10 mouse cellular contexts compared by ENCODE assay signal in the genomic region with DNA sequence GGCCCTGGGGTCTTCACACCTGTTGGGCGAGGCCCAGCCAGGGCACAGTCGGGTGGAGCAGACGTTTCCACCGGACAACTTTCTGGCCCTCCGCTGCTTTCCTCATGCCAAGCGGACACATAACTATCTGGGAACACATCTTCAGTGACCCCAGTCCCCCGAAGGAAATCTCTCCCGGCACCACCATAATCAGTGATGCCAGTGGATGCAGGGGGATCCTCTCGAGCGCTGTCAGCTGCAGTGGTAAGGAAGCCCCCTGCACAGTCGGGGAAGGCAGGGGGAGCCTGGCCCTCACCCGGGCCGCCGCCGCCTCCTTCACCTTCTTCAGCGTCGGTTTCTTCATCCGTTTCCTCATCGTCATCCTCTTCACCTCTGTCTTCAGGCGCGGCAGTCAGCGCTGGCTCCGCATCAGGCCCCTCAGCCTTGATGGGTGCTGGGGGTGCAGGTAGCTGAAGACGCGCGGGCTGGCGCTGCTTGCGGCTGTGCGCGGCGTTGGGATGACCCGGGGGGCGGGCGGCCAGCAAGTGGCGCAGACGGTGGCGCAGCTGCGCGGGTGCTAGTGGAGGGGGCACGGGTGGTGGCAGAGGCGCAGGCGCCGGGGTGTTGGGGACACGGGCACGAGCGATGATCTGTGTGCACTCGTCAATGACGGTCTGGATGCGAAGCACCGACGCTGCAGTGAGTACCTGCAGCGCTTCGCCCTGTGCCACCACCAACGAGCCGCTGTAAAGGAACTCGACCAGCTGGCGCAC. TPM values are rescaled to one million over a fixed set of nuclear protein-coding genes. Genes with fewer than 3 reads are reported as not detected.
DNase-seq lines count a peak whose midpoint lies in the region; ATAC-seq and TF ChIP-seq lines count a peak whose summit lies in the region.
"Had no signal": no experiment of that assay in that cellular context is flagged by ENCODE, and none has a peak within 500 bp of the region (broad histone marks: within the 10 kb centered on the region; RNA-seq: fewer than 3 reads in every experiment).

No protein-coding gene starts in this region.

- no peak for TF ChIP-seq CTCF in intestine, postnatal 0 days (IDR thresholded peaks at IDR 0.05; ENCODE audit: low read depth)

- H3K4me2 ChIP-seq in intestine, embryonic 15.5 days (replicated peaks) = no peak overlapping the region
- H3K4me2 ChIP-seq in intestine, postnatal 0 days (replicated peaks; ENCODE audit: low read depth) = no peak overlapping the region
- H3K4me2 ChIP-seq in forebrain, embryonic 13.5 days = peak overlapping the region; percentile 74
- H3K4me2 ChIP-seq in liver, embryonic 12.5 days = peak overlapping the region; percentile 78; the same call in 1 of the 2 replicates

- 0 out of 2 replicates have a peak overlapping the region, but pooled peaks have one; percentile 14 for H3K9ac ChIP-seq in intestine, embryonic 15.5 days
- no peak overlapping the region for H3K9ac ChIP-seq in intestine, postnatal 0 days (ENCODE audit: low read depth, low read length)
- H3K9ac ChIP-seq in forebrain, embryonic 13.5 days = peak overlapping the region; percentile 84
- H3K9ac ChIP-seq in liver, embryonic 12.5 days = no peak overlapping the region

- no peaks in the 10 kb centered on the region for H3K9me3 ChIP-seq in intestine, embryonic 15.5 days
- H3K9me3 ChIP-seq in intestine, postnatal 0 days (ENCODE audit: control insufficient read depth) = no peaks in the 10 kb centered on the region
- no peaks in the 10 kb centered on the region for H3K9me3 ChIP-seq in forebrain, embryonic 13.5 days (replicated peaks)
- H3K9me3 ChIP-seq in liver, embryonic 12.5 days (replicated peaks) = no peaks in the 10 kb centered on the region
- H3K9me3 ChIP-seq: megakaryocyte, embryonic 14.5 days had no signal

- H3K4me3 ChIP-seq in intestine, embryonic 15.5 days (replicated peaks) = no peak overlapping the region
- no peak overlapping the region for H3K4me3 ChIP-seq in intestine, postnatal 0 days (ENCODE audit: low read depth, low read length)
- H3K4me3 ChIP-seq in forebrain, embryonic 13.5 days = peak overlapping the region; percentile 4; the same call in 1 of the 2 replicates
- H3K4me3 ChIP-seq in liver, embryonic 12.5 days = no peak overlapping the region
- H3K4me3 ChIP-seq: megakaryocyte, embryonic 14.5 days had no signal

- no peaks in the 10 kb centered on the region for H3K27me3 ChIP-seq in intestine, embryonic 15.5 days (replicated peaks)
- H3K27me3 ChIP-seq in intestine, postnatal 0 days (replicated peaks; ENCODE audit: control insufficient read depth, insufficient read depth, low read length) = no peaks in the 10 kb centered on the region
- H3K27me3 ChIP-seq in forebrain, embryonic 13.5 days = 0 out of 2 replicates have a peak, but pooled peaks cover 3% of the 10 kb centered on the region
- H3K27me3 ChIP-seq in liver, embryonic 12.5 days (replicated peaks) = 0 out of 2 replicates have a peak, but pooled peaks cover 6% of the 10 kb centered on the region
- H3K27me3 ChIP-seq: megakaryocyte, embryonic 14.5 days had no signal

- H3K4me1 ChIP-seq in intestine, embryonic 15.5 days (replicated peaks) = 0 out of 2 replicates have a peak, but pooled peaks cover 16% of the 10 kb centered on the region
- H3K4me1 ChIP-seq in intestine, postnatal 0 days (replicated peaks; ENCODE audit: control insufficient read depth, insufficient read depth, low read length) = no peaks in the 10 kb centered on the region
- peaks cover 26% of the 10 kb centered on the region for H3K4me1 ChIP-seq in forebrain, embryonic 13.5 days
- peaks cover 21% of the 10 kb centered on the region for H3K4me1 ChIP-seq in liver, embryonic 12.5 days

- 57% methylated on average over 57 of the region's 57 CpGs for WGBS in intestine, embryonic 15.5 days
- WGBS in intestine, postnatal 0 days = 68% methylated on average over 57 of the region's 57 CpGs
- WGBS in forebrain, embryonic 13.5 days = 37% methylated on average over 57 of the region's 57 CpGs
- WGBS in liver, embryonic 12.5 days (ENCODE audit: insufficient replicate concordance) = 74% methylated on average over 57 of the region's 57 CpGs

- no peak overlapping the region for H3K27ac ChIP-seq in intestine, embryonic 15.5 days
- H3K27ac ChIP-seq in intestine, postnatal 0 days (ENCODE audit: low read depth, low read length) = no peak overlapping the region
- H3K27ac ChIP-seq in forebrain, embryonic 13.5 days = no peak overlapping the region
- no peak overlapping the region for H3K27ac ChIP-seq in liver, embryonic 12.5 days

- no peak for ATAC-seq in intestine, embryonic 15.5 days
- no peak for ATAC-seq in intestine, postnatal 0 days
- no peak for ATAC-seq in forebrain, embryonic 13.5 days
- ATAC-seq in liver, embryonic 12.5 days = no peak

- peaks cover 20% of the 10 kb centered on the region for H3K36me3 ChIP-seq in intestine, embryonic 15.5 days
- peaks cover 27% of the 10 kb centered on the region for H3K36me3 ChIP-seq in intestine, postnatal 0 days (ENCODE audit: control insufficient read depth, insufficient read depth)
- H3K36me3 ChIP-seq in forebrain, embryonic 13.5 days (ENCODE audit: poor library complexity, severe bottlenecking) = peaks cover 45% of the 10 kb centered on the region
- H3K36me3 ChIP-seq in liver, embryonic 12.5 days = peaks cover 38% of the 10 kb centered on the region

- peak; percentile 24 for DNase-seq in R1 (ENCODE audit: low read depth, low spot score)
- no peak for DNase-seq in adrenal gland, postnatal 4 days (ENCODE audit: low spot score in 2 of 2)
- no peak for DNase-seq in thymus, postnatal 10 days (ENCODE audit: low spot score in 2 of 2)
- DNase-seq in ovary, postnatal 14 days (ENCODE audit: low spot score) = no peak
- DNase-seq: spleen, adult 18-20 months had no signal

RNA-seq across cellular contexts. Expression of a gene that starts 2.3 kb away (rescaled TPM):
- 20.7 and 21.2 TPM in 2 replicates for polyA plus RNA-seq in intestine, embryonic 15.5 days (2015; fragmentation: Nextera tagmentation; extraction: Ambion mirVana)
- polyA plus RNA-seq in intestine, postnatal 0 days (2015; fragmentation: Nextera tagmentation; extraction: Ambion mirVana) = 11.2 and 11.6 TPM in 2 replicates
- 32.8 and 37.1 TPM in 2 replicates for polyA plus RNA-seq in forebrain, embryonic 13.5 days (2015; fragmentation: Nextera tagmentation; extraction: Ambion mirVana)
- 16.2 and 20.0 TPM in 2 replicates for polyA plus RNA-seq in liver, embryonic 12.5 days (2016; fragmentation: Nextera tagmentation; extraction: Ambion mirVana)
- total RNA-seq in adrenal gland, postnatal 4 days (2021) = 10 to 100 TPM; 18.4 to 18.5 TPM

RNA-seq across cellular contexts. Expression of a gene that starts 8.6 kb away (rescaled TPM):
- polyA plus RNA-seq in intestine, embryonic 15.5 days (2015; fragmentation: Nextera tagmentation; extraction: Ambion mirVana) = 218 and 244 TPM in 2 replicates
- 82.8 and 85.3 TPM in 2 replicates for polyA plus RNA-seq in intestine, postnatal 0 days (2015; fragmentation: Nextera tagmentation; extraction: Ambion mirVana)
- 270 and 289 TPM in 2 replicates for polyA plus RNA-seq in forebrain, embryonic 13.5 days (2015; fragmentation: Nextera tagmentation; extraction: Ambion mirVana)
- polyA plus RNA-seq in liver, embryonic 12.5 days (2016; fragmentation: Nextera tagmentation; extraction: Ambion mirVana) = 201 and 203 TPM in 2 replicates
- 100 to 1,000 TPM; 392 to 400 TPM for total RNA-seq in adrenal gland, postnatal 4 days (2021)

RNA-seq across cellular contexts. Expression of a gene that starts 9.5 kb away (rescaled TPM):
- 0.41 and 0.53 TPM in 2 replicates for polyA plus RNA-seq in intestine, embryonic 15.5 days (2015; fragmentation: Nextera tagmentation; extraction: Ambion mirVana)
- polyA plus RNA-seq in intestine, postnatal 0 days (2015; fragmentation: Nextera tagmentation; extraction: Ambion mirVana) = 0.18 and 0.22 TPM in 2 replicates
- 0.12 and 0.53 TPM in 2 replicates for polyA plus RNA-seq in forebrain, embryonic 13.5 days (2015; fragmentation: Nextera tagmentation; extraction: Ambion mirVana)
- 1.3 and 1.5 TPM in 2 replicates for polyA plus RNA-seq in liver, embryonic 12.5 days (2016; fragmentation: Nextera tagmentation; extraction: Ambion mirVana)
- total RNA-seq in adrenal gland, postnatal 4 days (2021) = 10 to 100 TPM in 1 of 2 experiments, under 1 TPM in 1; 0.70 to 16.3 TPM

RNA-seq across cellular contexts. Expression of a gene that starts 27.1 kb away (rescaled TPM):
- polyA plus RNA-seq in intestine, embryonic 15.5 days (2015; fragmentation: Nextera tagmentation; extraction: Ambion mirVana) = 162 and 177 TPM in 2 replicates
- 323 and 329 TPM in 2 replicates for polyA plus RNA-seq in intestine, postnatal 0 days (2015; fragmentation: Nextera tagmentation; extraction: Ambion mirVana)
- polyA plus RNA-seq in forebrain, embryonic 13.5 days (2015; fragmentation: Nextera tagmentation; extraction: Ambion mirVana) = 164 and 168 TPM in 2 replicates
- polyA plus RNA-seq in liver, embryonic 12.5 days (2016; fragmentation: Nextera tagmentation; extraction: Ambion mirVana) = 133 and 134 TPM in 2 replicates
- 100 to 1,000 TPM; 181 to 189 TPM for total RNA-seq in adrenal gland, postnatal 4 days (2021)

RNA-seq across cellular contexts. Expression of a gene that starts 29.9 kb away (rescaled TPM):
- polyA plus RNA-seq in intestine, embryonic 15.5 days (2015; fragmentation: Nextera tagmentation; extraction: Ambion mirVana) = 6.7 and 6.8 TPM in 2 replicates
- 2.5 and 2.6 TPM in 2 replicates for polyA plus RNA-seq in intestine, postnatal 0 days (2015; fragmentation: Nextera tagmentation; extraction: Ambion mirVana)
- 12.7 and 14.5 TPM in 2 replicates for polyA plus RNA-seq in forebrain, embryonic 13.5 days (2015; fragmentation: Nextera tagmentation; extraction: Ambion mirVana)
- polyA plus RNA-seq in liver, embryonic 12.5 days (2016; fragmentation: Nextera tagmentation; extraction: Ambion mirVana) = 5.4 and 5.7 TPM in 2 replicates
- 10 to 100 TPM in 1 of 2 experiments, 1 to 10 TPM in 1; 9.2 to 11.3 TPM for total RNA-seq in adrenal gland, postnatal 4 days (2021)

Comparison
In these comparisons a context has a peak if more than half of its experiments do, and no peak if none do; other contexts are left out.
1. H3K9ac ChIP-seq: peak in intestine, embryonic 15.5 days (single experiment) and forebrain, embryonic 13.5 days (single experiment); none in intestine, postnatal 0 days (single experiment) and liver, embryonic 12.5 days (single experiment).
2. H3K4me2 ChIP-seq: peak in forebrain, embryonic 13.5 days (single experiment) and liver, embryonic 12.5 days (single experiment); none in intestine, embryonic 15.5 days (single experiment) and intestine, postnatal 0 days (single experiment).